Mouse (Mus musculus) forebrain, embryonic 11.5 days (tissue): ENCODE measurements around the gene Smpdl3b. TPM values are rescaled to one million over a fixed set of nuclear protein-coding genes. Genes with fewer than 3 reads are reported as not detected.
"Not testable (repeated sequence)": the region's sequence is repeated elsewhere in the genome, so short reads cannot be mapped to it uniquely, and the experiment has no call there.

Experiments used
- ATAC-seq: fragments of 200-750 bp; cut with Nextera tagmentation; replicated peaks from 2 replicates; pipeline ENCODE4 v1.8.0; 2017; ENCODE audit warnings: moderate TSS enrichment; ENCODE audit not compliant: low FRiP score
- DNase-seq: peaks from one replicate; pipeline ENCODE4 v3.0.0-alpha.2; 2017; ENCODE audit warnings: low spot score
- H3K27ac ChIP-seq: fragments of 300-500 bp; sonication (generic); 2 replicates; pipeline ENCODE4 v1.5.1; 2014; ENCODE audit warnings: low read depth, low read length
- H3K27me3 ChIP-seq: fragments of 300-500 bp; sonication (generic); 2 replicates; pipeline ENCODE4 v1.6.1; 2014; ENCODE audit warnings: mild to moderate bottlenecking, low read length, mixed read lengths; ENCODE audit not compliant: control insufficient read depth, insufficient read depth
- H3K36me3 ChIP-seq: fragments of 300-500 bp; sonication (generic); 2 replicates; pipeline ENCODE4 v1.6.1; 2014; ENCODE audit warnings: mild to moderate bottlenecking, low read length, moderate library complexity, mixed read lengths; ENCODE audit not compliant: control insufficient read depth, insufficient read depth
- H3K4me1 ChIP-seq: fragments of 300-500 bp; sonication (generic); replicated peaks from 2 replicates; pipeline ENCODE4 v1.6.1; 2014; ENCODE audit warnings: low read length, mixed read lengths; ENCODE audit not compliant: control insufficient read depth, insufficient read depth
- H3K4me2 ChIP-seq: fragments of 300-500 bp; sonication (generic); 2 replicates; pipeline ENCODE4 v1.6.1; 2014; ENCODE audit warnings: low read depth, mild to moderate bottlenecking, low read length, moderate library complexity, mixed read lengths; ENCODE audit not compliant: severe bottlenecking
- H3K4me3 ChIP-seq: fragments of 300-500 bp; sonication (generic); 2 replicates; pipeline ENCODE4 v1.5.1; 2014; ENCODE audit warnings: low read depth, low read length
- H3K9ac ChIP-seq: fragments of 300-500 bp; sonication (generic); 2 replicates; pipeline ENCODE4 v1.6.1; 2014; ENCODE audit warnings: low read length
- H3K9me3 ChIP-seq: fragments of 300-500 bp; sonication (generic); 2 replicates; pipeline ENCODE4 v1.6.1; 2016; ENCODE audit warnings: low read length, mixed read lengths; ENCODE audit not compliant: control insufficient read depth
- WGBS: fragments of 180-500 bp; shearing (Covaris S2); extraction: QIAGEN DNeasy Blood & Tissue Kit; methylation state at CpG from one replicate; pipeline ENCODE4 v1.1.7; 2014; 5-methylcytosine and 5-hydroxymethylcytosine counted together
- polyA plus RNA-seq: library from polyadenylated mRNA; unstranded; fragments of >200 nt; fragmentation: Nextera tagmentation; extraction: Ambion mirVana; gene quantifications from 2 replicates; pipeline ENCODE4 v1.2.1, GENCODE M21; 2014

Smpdl3b gene
- polyA plus RNA-seq, 1 experiment from 2014 or later = 4.6 TPM

DNA sequence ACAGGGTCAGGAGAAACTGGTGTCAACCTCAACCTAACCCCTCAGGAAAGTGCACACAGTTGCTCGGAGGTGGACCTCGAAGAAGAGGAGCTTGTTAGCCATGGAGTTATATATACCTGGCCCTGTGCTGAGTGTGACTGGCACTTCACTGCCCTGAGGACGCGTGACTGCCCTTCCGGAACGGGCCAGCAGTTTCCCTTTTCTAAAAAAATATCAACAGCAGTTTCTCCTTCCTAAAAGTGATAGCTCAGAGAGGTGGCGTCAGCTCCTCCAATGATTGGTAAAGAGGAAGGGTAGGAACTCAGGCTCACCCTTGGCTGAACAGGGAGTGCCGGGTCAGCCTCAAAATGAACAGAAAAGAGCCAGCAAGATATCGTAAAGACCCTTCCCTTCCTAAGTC lies 37.0 kb upstream of the Smpdl3b start:
- ATAC-seq (no peak), DNase-seq (no peak)
- H3K27ac ChIP-seq = no peak overlapping the region
- no peaks in the 10 kb centered on the region for H3K36me3 ChIP-seq
- H3K9ac ChIP-seq = no peak overlapping the region
- H3K27me3 ChIP-seq = peaks cover 3% of the 10 kb centered on the region; the same call in 1 of the 2 replicates
- H3K9me3 ChIP-seq = no peaks in the 10 kb centered on the region
- 85% methylated on average over 9 of the region's 9 CpGs for WGBS
- H3K4me2 ChIP-seq = no peak overlapping the region
- no peak overlapping the region for H3K4me3 ChIP-seq
- H3K4me1 ChIP-seq = peaks cover 5% of the 10 kb centered on the region; the same call in 1 of the 2 replicates

DNA sequence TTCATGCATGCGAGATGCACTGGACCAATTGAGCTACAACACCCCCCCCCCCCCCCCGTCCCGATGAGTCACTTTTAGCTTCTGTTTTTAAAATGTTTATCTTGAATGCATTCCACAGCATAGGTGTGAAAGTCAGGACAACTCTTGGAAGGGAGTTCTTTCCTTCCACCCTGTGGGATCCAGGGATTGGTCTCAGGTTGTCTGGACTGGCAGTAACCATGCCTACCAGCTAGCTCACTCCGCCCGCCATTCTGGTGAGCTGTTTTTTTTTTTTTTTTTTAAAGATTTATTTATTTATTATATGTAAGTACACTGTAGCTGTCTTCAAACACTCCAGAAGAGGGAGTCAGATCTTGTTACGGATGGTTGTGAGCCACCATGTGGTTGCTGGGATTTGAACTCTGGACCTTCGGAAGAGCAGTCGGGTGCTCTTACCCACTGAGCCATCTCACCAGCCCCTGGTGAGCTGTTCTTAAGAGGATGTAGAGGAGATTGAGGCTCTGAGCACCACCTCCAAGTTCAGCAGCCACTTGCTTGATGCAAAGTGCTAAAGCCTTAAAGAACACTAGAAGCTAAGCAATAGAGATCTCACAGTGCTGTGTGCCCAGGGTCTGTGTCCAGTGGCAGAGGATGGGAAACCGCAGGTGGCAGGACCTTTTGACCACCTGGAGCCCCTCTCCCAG lies 36.4 kb upstream of the Smpdl3b start:
- not testable (repeated sequence) for H3K4me1 ChIP-seq, H3K9ac ChIP-seq, H3K4me2 ChIP-seq, DNase-seq, ATAC-seq, H3K36me3 ChIP-seq, H3K27ac ChIP-seq, H3K27me3 ChIP-seq, H3K9me3 ChIP-seq, H3K4me3 ChIP-seq
- 90% methylated on average over 8 of the region's 9 CpGs for WGBS

DNA sequence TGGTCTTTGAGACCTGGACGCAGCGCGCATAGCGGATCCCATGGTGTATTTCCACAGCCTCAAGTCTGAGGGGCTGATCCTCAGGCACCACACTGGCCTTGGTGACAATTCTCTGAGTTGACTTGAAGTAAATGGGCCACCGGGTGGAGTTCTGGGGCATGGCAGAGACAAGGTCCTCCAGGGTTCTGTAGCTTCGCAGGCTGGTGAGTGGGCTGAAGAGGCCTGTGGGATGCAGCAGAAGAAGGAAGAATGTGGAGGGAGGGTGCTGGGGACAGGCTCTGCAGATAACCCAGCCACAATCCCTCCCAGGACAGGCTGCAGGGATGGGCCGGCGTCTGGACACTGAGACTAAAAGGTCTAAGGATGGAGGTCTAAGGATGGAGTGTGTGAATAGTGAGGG lies 32.7 kb upstream of the Smpdl3b start:
- Histone ChIP-seq H3K9me3 (no peaks in the 10 kb centered on the region), H3K27me3 (peaks cover under 1% of the 10 kb centered on the region; the same call in 1 of the 2 replicates), H3K36me3 (no peaks in the 10 kb centered on the region), H3K4me3 (no peak overlapping the region), H3K27ac (no peak overlapping the region), H3K4me2 (no peak overlapping the region), H3K4me1 (no peaks in the 10 kb centered on the region), H3K9ac (no peak overlapping the region)
- DNase-seq = no peak
- WGBS = 92% methylated on average over 8 of the region's 8 CpGs
- no peak for ATAC-seq

DNA sequence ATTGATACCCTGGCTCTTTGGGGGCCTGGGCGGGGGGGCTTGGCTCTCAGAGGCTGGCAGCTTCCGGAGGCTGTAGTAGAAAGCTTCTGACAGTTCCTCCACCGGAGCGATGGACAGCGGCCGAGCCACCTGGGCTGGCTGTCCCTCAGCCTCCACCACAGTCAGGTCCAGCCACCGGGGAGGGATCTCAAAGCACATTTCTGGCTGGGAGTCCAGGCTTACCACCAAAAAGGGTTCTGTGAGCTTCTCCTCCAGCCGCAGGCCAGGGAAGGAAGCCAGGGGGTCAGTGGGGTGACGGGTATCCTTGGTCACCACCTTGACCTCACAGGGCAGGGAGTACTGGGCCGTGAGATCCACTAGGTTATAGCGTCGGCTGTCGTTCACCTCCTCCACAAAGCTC lies 28.2 kb upstream of the Smpdl3b start:
- no peak for ATAC-seq
- 93% methylated on average over 13 of the region's 13 CpGs for WGBS
- no peak overlapping the region for H3K4me3 ChIP-seq
- H3K36me3 ChIP-seq = no peaks in the 10 kb centered on the region
- H3K4me1 ChIP-seq = no peaks in the 10 kb centered on the region
- H3K27me3 ChIP-seq = no peaks in the 10 kb centered on the region
- no peak overlapping the region for H3K27ac ChIP-seq
- no peaks in the 10 kb centered on the region for H3K9me3 ChIP-seq
- no peak overlapping the region for H3K9ac ChIP-seq
- DNase-seq = no peak
- H3K4me2 ChIP-seq = no peak overlapping the region

DNA sequence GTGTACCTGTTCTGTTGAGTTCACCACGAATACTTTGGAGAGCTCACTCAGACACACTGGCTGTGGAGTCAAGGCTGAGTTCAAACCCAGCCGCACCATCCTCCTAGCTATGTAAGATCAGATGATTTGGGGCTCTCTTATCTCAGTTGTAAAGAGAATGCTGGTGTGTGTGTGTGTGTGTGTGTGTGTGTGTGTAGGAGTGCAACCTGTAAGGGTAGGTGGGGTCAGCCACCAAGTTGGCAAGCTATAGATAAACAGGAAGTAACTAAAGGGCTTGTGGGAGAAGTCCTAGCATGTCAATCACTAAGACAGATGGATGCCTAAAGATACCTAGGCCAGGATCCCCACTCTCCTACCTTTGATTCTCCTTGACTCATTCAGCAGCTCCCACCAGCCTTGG lies 26.7 kb upstream of the Smpdl3b start:
- DNase-seq = no peak
- Histone ChIP-seq H3K9ac (no peak overlapping the region), H3K4me3 (no peak overlapping the region), H3K27ac (no peak overlapping the region), H3K4me2 (no peak overlapping the region), H3K4me1 (no peaks in the 10 kb centered on the region), H3K36me3 (no peaks in the 10 kb centered on the region; the same call in none of the 2 replicates), H3K9me3 (no peaks in the 10 kb centered on the region), H3K27me3 (no peaks in the 10 kb centered on the region)
- 89% methylated on average over 2 of the region's 2 CpGs for WGBS
- ATAC-seq = no peak

DNA sequence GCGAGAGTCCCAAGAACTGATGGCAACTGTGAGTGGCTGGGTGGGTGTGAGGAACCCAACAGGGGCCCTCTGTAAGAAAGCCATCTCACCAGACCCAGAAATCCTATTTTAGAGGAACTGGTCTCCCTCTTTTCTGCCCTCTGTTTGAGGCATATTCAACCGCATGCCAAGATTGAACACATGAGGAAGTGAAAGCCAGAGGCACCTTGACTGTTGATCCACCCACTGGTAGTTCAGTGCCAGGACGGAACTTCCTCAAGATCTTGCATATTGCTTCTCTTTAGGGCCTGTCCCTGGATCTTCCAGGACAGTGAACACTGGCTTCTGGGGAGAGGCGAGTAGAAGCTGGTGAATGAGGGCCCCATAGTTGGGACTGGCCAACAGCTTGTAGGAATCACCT lies 23.2 kb upstream of the Smpdl3b start:
- no peak overlapping the region for H3K4me3 ChIP-seq
- 86% methylated on average over 4 of the region's 4 CpGs for WGBS
- no peak overlapping the region for H3K4me2 ChIP-seq
- peaks cover 10% of the 10 kb centered on the region for H3K36me3 ChIP-seq
- no peaks in the 10 kb centered on the region for H3K9me3 ChIP-seq
- no peaks in the 10 kb centered on the region for H3K4me1 ChIP-seq
- DNase-seq (no peak), ATAC-seq (no peak)
- H3K9ac ChIP-seq = no peak overlapping the region
- H3K27me3 ChIP-seq = no peaks in the 10 kb centered on the region
- no peak overlapping the region for H3K27ac ChIP-seq

DNA sequence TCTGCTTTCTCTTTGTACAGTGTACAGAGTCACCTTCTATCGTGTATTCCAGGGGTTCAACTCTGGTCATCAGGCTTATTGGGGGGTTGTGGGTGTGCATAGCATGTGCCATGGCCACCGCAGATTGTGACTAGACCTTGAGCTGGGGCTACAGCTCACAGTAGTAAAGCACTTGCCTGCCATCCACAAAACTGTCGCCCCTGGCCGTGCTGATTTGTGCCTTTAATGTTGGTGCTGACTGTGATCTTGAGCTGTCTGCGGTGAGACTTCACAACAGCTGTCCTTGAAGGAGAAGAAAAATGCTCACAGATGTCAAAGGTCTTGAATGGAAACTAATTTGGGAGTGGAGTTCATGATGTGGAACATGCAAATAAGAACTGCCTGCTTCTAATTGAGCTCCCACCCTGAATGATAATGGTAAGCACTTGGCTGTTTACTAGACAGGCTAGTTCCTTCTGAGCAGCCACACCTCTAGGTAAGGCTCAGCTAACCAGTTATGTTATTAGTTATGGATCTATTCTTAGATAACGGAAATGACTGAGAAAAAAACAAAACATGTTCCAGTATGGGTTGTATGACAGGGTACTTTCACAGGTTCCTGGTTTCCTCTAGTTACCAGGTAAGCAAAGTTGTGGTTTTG lies 21.6 kb upstream of the Smpdl3b start:
- DNase-seq = no peak
- 93% methylated on average over 6 of the region's 6 CpGs for WGBS

DNA sequence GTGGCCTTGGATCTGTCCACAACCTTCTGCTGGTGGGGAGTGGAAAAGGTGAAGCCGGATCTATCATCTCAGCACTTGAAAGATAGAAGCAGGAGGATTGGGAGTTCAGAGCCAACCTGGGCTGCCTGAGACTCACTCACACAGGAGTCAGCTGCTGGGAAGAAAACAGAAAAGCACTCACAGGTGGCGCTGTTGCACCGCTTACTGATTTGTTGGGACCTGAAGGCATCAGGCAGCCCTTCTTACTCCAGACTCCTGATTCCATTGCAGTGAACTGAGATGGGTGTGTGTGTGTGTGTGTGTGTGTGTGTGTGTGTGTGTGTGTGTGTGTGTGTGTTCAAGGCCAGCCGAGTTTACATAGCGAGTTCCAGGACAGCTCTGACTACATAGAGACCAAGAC lies 19.7 kb upstream of the Smpdl3b start:
- H3K9me3 ChIP-seq = no peaks in the 10 kb centered on the region
- no peaks in the 10 kb centered on the region for H3K27me3 ChIP-seq
- peaks cover 20% of the 10 kb centered on the region for H3K36me3 ChIP-seq
- H3K9ac ChIP-seq = no peak overlapping the region
- no peaks in the 10 kb centered on the region for H3K4me1 ChIP-seq
- WGBS = 91% methylated on average over 5 of the region's 5 CpGs
- no peak overlapping the region for H3K27ac ChIP-seq
- DNase-seq (peak; percentile 78), ATAC-seq (no peak)
- no peak overlapping the region for H3K4me3 ChIP-seq
- H3K4me2 ChIP-seq = no peak overlapping the region

More for the DNA sequence above, 21.6 kb upstream of the Smpdl3b start:
- no peaks in the 10 kb centered on the region for H3K4me1 ChIP-seq
- H3K9me3 ChIP-seq = no peaks in the 10 kb centered on the region
- no peak overlapping the region for H3K9ac ChIP-seq
- ATAC-seq = no peak
- H3K4me3 ChIP-seq = no peak overlapping the region
- H3K27ac ChIP-seq = no peak overlapping the region
- no peak overlapping the region for H3K4me2 ChIP-seq
- peaks cover 16% of the 10 kb centered on the region for H3K36me3 ChIP-seq
- H3K27me3 ChIP-seq = no peaks in the 10 kb centered on the region

DNA sequence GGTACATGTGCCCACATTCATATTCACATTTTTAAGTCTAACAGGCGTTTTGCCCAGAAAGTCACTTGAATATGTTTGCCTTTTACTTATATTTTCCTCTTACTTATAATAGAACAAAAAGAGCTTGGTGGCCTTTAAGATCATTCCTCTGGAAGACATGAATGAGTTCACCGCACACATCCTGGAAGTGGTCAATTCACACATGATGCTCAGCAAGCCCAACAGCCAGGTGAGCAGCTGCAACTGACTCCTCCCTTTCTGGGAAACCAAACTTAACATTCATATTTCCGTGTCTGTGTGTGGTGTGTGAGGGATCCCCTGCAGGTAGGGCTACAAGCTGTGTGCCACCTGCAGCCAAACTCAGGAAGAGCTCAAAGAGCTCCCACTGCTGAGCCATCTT lies 17.9 kb upstream of the Smpdl3b start:
- ATAC-seq = no peak
- no peaks in the 10 kb centered on the region for H3K9me3 ChIP-seq
- WGBS = 87% methylated on average over 3 of the region's 3 CpGs

More for the DNA sequence above, 17.9 kb upstream of the Smpdl3b start:
- DNase-seq = no peak
- H3K4me1 ChIP-seq = no peaks in the 10 kb centered on the region
- no peak overlapping the region for H3K9ac ChIP-seq
- no peak overlapping the region for H3K27ac ChIP-seq
- no peaks in the 10 kb centered on the region for H3K27me3 ChIP-seq
- H3K36me3 ChIP-seq = peaks cover 24% of the 10 kb centered on the region
- H3K4me2 ChIP-seq = no peak overlapping the region
- no peak overlapping the region for H3K4me3 ChIP-seq
